Mouse (Mus musculus) small intestine, adult 2 months (tissue): ENCODE data around the gene Astn2. TPM values are rescaled to one million over a fixed set of nuclear protein-coding genes. Genes with fewer than 3 reads are reported as not detected.

Experiments used
- H3K27ac ChIP-seq: fragments of 200-500 bp; 2 replicates; pipeline ENCODE4 v1.5.1; 2012; ENCODE audit warnings: low read depth, low read length, control low read depth, inconsistent platforms; ENCODE audit not compliant: insufficient read depth
- H3K27me3 ChIP-seq: fragments of 200-500 bp; 2 replicates; pipeline ENCODE4 v1.6.1; 2012; ENCODE audit warnings: mild to moderate bottlenecking, moderate library complexity, low read length, inconsistent platforms; ENCODE audit not compliant: control insufficient read depth, insufficient read depth
- H3K36me3 ChIP-seq: fragments of 200-500 bp; 2 replicates; pipeline ENCODE4 v1.6.1; 2012; ENCODE audit warnings: mild to moderate bottlenecking, low read length, control low read depth, inconsistent platforms; ENCODE audit not compliant: control insufficient read depth, insufficient read depth
- H3K4me1 ChIP-seq: fragments of 200-500 bp; 2 replicates; pipeline ENCODE4 v1.6.1; 2012; ENCODE audit warnings: low read length, inconsistent platforms, mixed read lengths; ENCODE audit not compliant: control insufficient read depth, insufficient read depth, insufficient read length
- H3K4me3 ChIP-seq: fragments of 200-500 bp; 2 replicates; pipeline ENCODE4 v1.5.1; 2012; ENCODE audit warnings: low read depth, mild to moderate bottlenecking, control low read depth, inconsistent platforms, low read length, moderate library complexity
- CTCF ChIP-seq: fragments of 200-500 bp; IDR thresholded peaks from 2 replicates; pipeline ENCODE4 v1.5.1; 2012; ENCODE audit warnings: low read depth, mild to moderate bottlenecking, control low read depth, inconsistent platforms, low read length, moderate library complexity, mixed read lengths; ENCODE audit not compliant: insufficient replicate concordance, insufficient read length; ENCODE audit errors: extremely low read depth
- POLR2A ChIP-seq: fragments of 200-500 bp; IDR thresholded peaks from 2 replicates; pipeline ENCODE4 v1.6.1; 2012; ENCODE audit warnings: low read depth, mild to moderate bottlenecking, control low read depth, inconsistent platforms, low read length, moderate library complexity
- WGBS: fragments of 180-500 bp; shearing (Covaris S2); methylation state at CpG from one replicate; pipeline ENCODE4 v1.1.7; 2018; 5-methylcytosine and 5-hydroxymethylcytosine counted together
- polyA plus RNA-seq: library from polyadenylated mRNA; depleted of rRNA; stranded (reverse); fragments of >200 nt; gene quantifications from 2 replicates; pipeline ENCODE4 v1.2.3, GENCODE M21; 2012

Gene Astn2
- polyA plus RNA-seq, 1 experiment, result 0.37 TPM

DNA sequence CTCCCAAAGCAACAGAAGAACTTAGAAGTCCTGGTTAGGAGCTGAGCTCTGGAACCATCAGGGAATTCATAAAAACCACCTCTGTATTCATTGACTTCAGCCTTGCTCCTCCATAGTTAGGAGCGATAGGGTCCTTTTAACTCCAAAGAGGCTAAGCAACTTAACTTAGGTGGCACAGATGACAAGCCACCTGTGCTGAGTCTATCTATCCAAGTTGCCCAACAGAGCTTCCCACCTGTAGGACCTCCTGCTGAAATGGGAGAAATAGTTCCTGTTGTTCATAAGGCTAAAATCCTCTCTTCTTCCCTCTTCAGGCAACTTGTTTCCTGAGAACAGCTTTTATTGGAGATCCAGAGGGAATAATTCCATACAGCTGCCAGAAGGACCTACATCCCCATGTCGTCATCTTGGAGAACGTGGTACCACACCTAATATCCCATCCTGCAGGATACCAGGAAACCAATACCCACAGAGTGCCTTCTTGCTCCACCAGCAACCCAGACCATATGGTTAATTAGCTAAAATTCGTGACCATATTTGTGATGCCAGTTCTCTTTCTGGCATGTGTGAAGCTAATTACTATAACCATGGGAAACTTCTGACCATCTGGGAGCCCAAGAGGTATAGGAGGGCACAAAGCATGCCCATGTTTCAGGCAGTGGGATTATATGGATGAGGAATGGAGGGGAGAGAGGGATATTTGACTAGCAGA, 730.0 kb downstream of the Astn2 start:
- Histone ChIP-seq H3K4me1 (no peaks in the 10 kb centered on the region), H3K36me3 (no peaks in the 10 kb centered on the region), H3K27me3 (no peaks in the 10 kb centered on the region; the same call in 1 of the 2 replicates), H3K27ac (no peak overlapping the region), H3K4me3 (no peak overlapping the region)
- 93% methylated on average over 4 of the region's 4 CpGs for WGBS
- TF ChIP-seq POLR2A, result no peak
- no peak for TF ChIP-seq CTCF

- Histone ChIP-seq H3K27me3 (no peaks in the 10 kb centered on the region), H3K4me3 (no peak overlapping the region), H3K36me3 (no peaks in the 10 kb centered on the region), H3K27ac (no peak overlapping the region), H3K4me1 (no peaks in the 10 kb centered on the region)
- TF ChIP-seq CTCF, result no peak
- 74% methylated on average over 4 of the region's 4 CpGs for WGBS
Observed at GRCm38 (mm10) chr4:65673418-65673933, 730.9 kb downstream of the Astn2 start.

GRCm38 (mm10) chr4:65672294-65672693, 732.1 kb downstream of the Astn2 start:
- TF ChIP-seq POLR2A (no peak), CTCF (no peak)
- no peak overlapping the region for H3K27ac ChIP-seq
- WGBS, result 55% methylated on average over 2 of the region's 2 CpGs
- no peaks in the 10 kb centered on the region for H3K27me3 ChIP-seq
- H3K36me3 ChIP-seq, result no peaks in the 10 kb centered on the region
- H3K4me3 ChIP-seq, result no peak overlapping the region
- H3K4me1 ChIP-seq, result no peaks in the 10 kb centered on the region

DNA sequence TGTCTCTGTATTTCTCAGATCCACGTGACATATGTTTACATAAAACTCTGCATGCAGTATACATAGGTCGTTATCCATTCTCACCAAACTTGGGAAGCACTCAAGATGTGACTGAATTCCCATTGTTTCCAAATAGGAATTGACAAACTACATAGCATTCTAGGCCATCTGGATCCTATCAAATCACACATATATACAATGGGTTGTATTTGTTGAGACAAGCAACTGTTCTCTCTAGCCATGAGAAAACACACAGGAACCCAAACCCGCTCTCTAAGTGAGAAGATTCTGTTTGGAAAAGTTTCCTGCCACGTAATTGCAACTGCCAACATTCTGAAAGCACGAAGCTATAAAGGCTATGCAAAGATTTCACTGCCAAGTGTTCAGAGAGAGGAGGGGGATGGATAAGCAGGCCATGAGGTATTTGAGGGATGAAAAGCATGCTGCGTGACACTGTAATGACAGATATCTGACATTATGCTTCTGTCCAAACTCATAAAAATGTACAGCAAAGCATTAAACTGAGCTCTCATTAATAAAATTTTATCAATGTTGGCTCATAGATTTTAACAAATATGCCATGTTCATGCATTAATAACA, 732.7 kb downstream of the Astn2 start:
- no peak for TF ChIP-seq CTCF
- no peak for TF ChIP-seq POLR2A
- H3K4me1 ChIP-seq, result no peaks in the 10 kb centered on the region
- no peaks in the 10 kb centered on the region for H3K36me3 ChIP-seq
- no peak overlapping the region for H3K27ac ChIP-seq
- WGBS, result 53% methylated on average over 6 of the region's 6 CpGs
- H3K27me3 ChIP-seq, result no peaks in the 10 kb centered on the region
- H3K4me3 ChIP-seq, result no peak overlapping the region

- TF ChIP-seq POLR2A, result no peak
- no peak for TF ChIP-seq CTCF
- H3K4me1 ChIP-seq, result no peaks in the 10 kb centered on the region
- H3K27me3 ChIP-seq, result no peaks in the 10 kb centered on the region
- no peak overlapping the region for H3K27ac ChIP-seq
- no peaks in the 10 kb centered on the region for H3K36me3 ChIP-seq
- no peak overlapping the region for H3K4me3 ChIP-seq
- WGBS, result 84% methylated on average over 5 of the region's 5 CpGs
Observed at GRCm38 (mm10) chr4:65667030-65667610, 737.3 kb downstream of the Astn2 start.

- Histone ChIP-seq H3K36me3 (no peaks in the 10 kb centered on the region), H3K27me3 (no peaks in the 10 kb centered on the region), H3K4me3 (no peak overlapping the region), H3K4me1 (no peaks in the 10 kb centered on the region), H3K27ac (no peak overlapping the region)
- WGBS, result 87% methylated on average over 6 of the region's 6 CpGs
- TF ChIP-seq CTCF, result no peak
- TF ChIP-seq POLR2A, result no peak
Observed at GRCm38 (mm10) chr4:65663176-65663575, 741.2 kb downstream of the Astn2 start.

DNA sequence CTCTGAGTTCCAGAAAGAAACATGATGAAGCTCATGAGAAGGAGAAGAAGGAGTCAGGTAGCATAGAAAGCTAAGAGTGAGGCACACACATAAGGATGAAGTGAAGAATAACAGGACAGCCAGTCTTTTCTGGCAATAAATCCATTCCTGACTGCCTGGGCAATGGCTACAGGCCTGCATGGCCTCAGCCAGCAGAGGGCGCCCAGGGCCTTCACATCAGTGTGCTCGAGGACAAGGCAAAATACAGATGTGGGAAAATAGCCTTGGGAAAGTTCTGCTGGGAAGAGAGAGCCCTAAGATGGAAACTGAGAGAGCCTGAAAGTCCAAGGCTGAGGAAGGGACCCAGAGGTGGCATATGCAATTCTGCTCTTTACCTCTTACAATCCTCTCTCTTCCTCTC, 749.7 kb downstream of the Astn2 start:
- H3K36me3 ChIP-seq, result no peaks in the 10 kb centered on the region
- 0% methylated on average over 2 of the region's 2 CpGs for WGBS
- no peaks in the 10 kb centered on the region for H3K27me3 ChIP-seq
- H3K4me1 ChIP-seq, result no peaks in the 10 kb centered on the region
- H3K4me3 ChIP-seq, result no peak overlapping the region
- H3K27ac ChIP-seq, result no peak overlapping the region
- no peak for TF ChIP-seq POLR2A
- peak; percentile 65 for TF ChIP-seq CTCF
